Mouse (Mus musculus) embryo, embryonic 10 days (tissue): ENCODE data around the gene Bicdl1.

Source experiments
- DNase-seq: peaks from one replicate; pipeline ENCODE4 v3.0.0-alpha.2; 2015; ENCODE audit warnings: low spot score

Bicdl1 gene

GRCm38 (mm10) chr5:115623694-115624440 is 107.6 kb downstream of the Bicdl1 start:
- DNase-seq = no peak

- DNase-seq = no peak
These were observed 108.7 kb downstream of the Bicdl1 start for GRCm38 (mm10) chr5:115622686-115623085.

GRCm38 (mm10) chr5:115619690-115620089 is 111.7 kb downstream of the Bicdl1 start:
- DNase-seq = no peak

- peak; percentile 51 for DNase-seq
These were observed 116.5 kb downstream of the Bicdl1 start for GRCm38 (mm10) chr5:115614948-115615347.

GRCm38 (mm10) chr5:115613332-115613731 is 118.1 kb downstream of the Bicdl1 start:
- no peak for DNase-seq

GRCm38 (mm10) chr5:115611566-115611965 is 119.9 kb downstream of the Bicdl1 start:
- DNase-seq = no peak

- DNase-seq = no peak
These were observed 127.9 kb downstream of the Bicdl1 start for GRCm38 (mm10) chr5:115603561-115603960.
